Mouse (Mus musculus) MEL (cell line): ENCODE measurements at regions not wholly inside any gene's neighbourhood (a gene's known extent, or its start where the extent isn't known, plus 50 kb on each side); places are given as distances from the start of the nearest gene placed in this dataset.

Experiments
- DNase-seq: peaks from one replicate; pipeline ENCODE4 v3.0.0; 2011; ENCODE audit warnings: low read depth, low spot score
- H3K27ac ChIP-seq: 2 replicates; pipeline ENCODE4 v1.5.1; 2012; ENCODE audit warnings: low read depth, mild to moderate bottlenecking, control low read depth, low read length, moderate library complexity; ENCODE audit not compliant: control insufficient read depth
- H3K27me3 ChIP-seq, 2 experiments: fragments of 150-350 bp in 1 of 2; sonication (generic) in 1 of 2; 2 replicates each; pipeline ENCODE4 v1.6.1; 2012; ENCODE audit warnings: low read length in 2 of 2, mild to moderate bottlenecking in 2 of 2, improper control_type of control experiment in 1 of 2, moderate library complexity in 1 of 2; ENCODE audit not compliant: insufficient read depth in 2 of 2, control insufficient read depth in 1 of 2
- H3K36me3 ChIP-seq, 2 experiments: 2 replicates each; pipeline ENCODE4 v1.6.1; 2012 to 2014; ENCODE audit warnings: low read length in 2 of 2, improper control_type of control experiment in 1 of 2, inconsistent platforms in 1 of 2, mild to moderate bottlenecking in 1 of 2; ENCODE audit not compliant: insufficient read depth in 2 of 2, control insufficient read depth in 1 of 2
- H3K4me1 ChIP-seq, 2 experiments: fragments of 150-350 bp in 1 of 2; sonication (generic) in 1 of 2; 2 replicates each; pipeline ENCODE4 v1.6.1; 2012; ENCODE audit warnings: low read length in 2 of 2, improper control_type of control experiment in 1 of 2, mild to moderate bottlenecking in 1 of 2; ENCODE audit not compliant: insufficient read depth in 2 of 2, control insufficient read depth in 1 of 2
- H3K4me3 ChIP-seq, 2 experiments: fragments of 150-350 bp in 1 of 2; sonication (generic) in 1 of 2; 2 replicates each; pipeline ENCODE4 v1.5.1; 2012; ENCODE audit warnings: low read depth in 2 of 2, low read length in 2 of 2, mild to moderate bottlenecking in 2 of 2, moderate library complexity in 2 of 2, control low read depth in 1 of 2, improper control_type of control experiment in 1 of 2; ENCODE audit not compliant: control insufficient read depth in 1 of 2, insufficient read depth in 1 of 2
- H3K79me2 ChIP-seq: 2 replicates; pipeline ENCODE4 v1.6.1; 2012; ENCODE audit warnings: mild to moderate bottlenecking, low read length, moderate library complexity; ENCODE audit not compliant: control insufficient read depth, poor library complexity, insufficient read depth
- H3K9ac ChIP-seq: 2 replicates; pipeline ENCODE4 v1.6.1; 2012; ENCODE audit warnings: low read depth, mild to moderate bottlenecking, control low read depth, low read length, moderate library complexity; ENCODE audit not compliant: control insufficient read depth, poor library complexity, severe bottlenecking
- H3K9me3 ChIP-seq: fragments of 150-350 bp; sonication (generic); replicated peaks from 2 replicates; pipeline ENCODE4 v1.6.1; 2012; ENCODE audit warnings: mild to moderate bottlenecking, low read length, improper control_type of control experiment, moderate library complexity; ENCODE audit not compliant: insufficient read depth
- CHD2 ChIP-seq: IDR thresholded peaks from 2 replicates; pipeline ENCODE4 v1.6.1; 2011; ENCODE audit warnings: low read length, improper control_type of control experiment
- CTCF ChIP-seq, 3 experiments: IDR thresholded peaks in 2 of 3; conservative IDR thresholded peaks in 1 of 3; 2 replicates each; pipeline ENCODE4 v1.5.1; 2011 to 2012; ENCODE audit warnings: low read length in 3 of 3, low read depth in 2 of 3, mild to moderate bottlenecking in 2 of 3, improper control_type of control experiment in 1 of 3, inconsistent platforms in 1 of 3, mixed read lengths in 1 of 3, moderate library complexity in 1 of 3; ENCODE audit not compliant: control insufficient read depth in 1 of 3, insufficient read depth in 1 of 3, poor library complexity in 1 of 3, severe bottlenecking in 1 of 3
- E2F4 ChIP-seq: IDR thresholded peaks from 2 replicates; pipeline ENCODE4 v1.6.1; 2011; ENCODE audit warnings: low read depth, low read length, improper control_type of control experiment, borderline replicate concordance
- EP300 ChIP-seq, 2 experiments: IDR thresholded peaks; 2 replicates each; pipeline ENCODE4 v1.6.1; 2011; ENCODE audit warnings: improper control_type of control experiment in 2 of 2, low read length in 2 of 2, low read depth in 1 of 2, mild to moderate bottlenecking in 1 of 2
- GABPA ChIP-seq: IDR thresholded peaks from 2 replicates; pipeline ENCODE4 v1.6.1; 2012; ENCODE audit warnings: low read depth, mild to moderate bottlenecking, inconsistent platforms, low read length, improper control_type of control experiment, moderate library complexity
- HCFC1 ChIP-seq: IDR thresholded peaks from 2 replicates; pipeline ENCODE4 v1.6.1; 2012; ENCODE audit warnings: low read depth, mild to moderate bottlenecking, inconsistent platforms, low read length, improper control_type of control experiment, moderate library complexity
- JUND ChIP-seq: IDR thresholded peaks from 2 replicates; pipeline ENCODE4 v1.6.1; 2011; ENCODE audit warnings: low read depth, mild to moderate bottlenecking, improper control_type of control experiment, low read length
- KAT2A ChIP-seq: conservative IDR thresholded peaks from 2 replicates; pipeline ENCODE4 v1.6.1; 2012; ENCODE audit warnings: low read depth, low read length, improper control_type of control experiment, inconsistent platforms
- MAX ChIP-seq: IDR thresholded peaks from 2 replicates; pipeline ENCODE4 v1.6.1; 2011; ENCODE audit warnings: low read length, improper control_type of control experiment
- MAZ ChIP-seq: IDR thresholded peaks from 2 replicates; pipeline ENCODE4 v1.6.1; 2012; ENCODE audit warnings: low read depth, mild to moderate bottlenecking, inconsistent platforms, low read length, improper control_type of control experiment
- MEF2A ChIP-seq: IDR thresholded peaks from 2 replicates; pipeline ENCODE4 v1.6.1; 2014; ENCODE audit warnings: low read depth, mild to moderate bottlenecking, inconsistent platforms, low read length, improper control_type of control experiment; ENCODE audit not compliant: poor library complexity, insufficient replicate concordance, severe bottlenecking; ENCODE audit errors: extremely low read depth
- MXI1 ChIP-seq: IDR thresholded peaks from 2 replicates; pipeline ENCODE4 v1.6.1; 2011; ENCODE audit warnings: mild to moderate bottlenecking, low read depth, low read length, improper control_type of control experiment
- MYC ChIP-seq: IDR thresholded peaks from 2 replicates; pipeline ENCODE4 v1.6.1; 2011; ENCODE audit warnings: low read depth, mild to moderate bottlenecking, low read length, improper control_type of control experiment, moderate library complexity
- NELFE ChIP-seq: IDR thresholded peaks from 2 replicates; pipeline ENCODE4 v1.6.1; 2011; ENCODE audit warnings: low read depth, low read length, improper control_type of control experiment
- POLR2A ChIP-seq, 2 experiments: IDR thresholded peaks; 2 replicates each; pipeline ENCODE4 v1.6.1; 2011 to 2012; ENCODE audit warnings: low read length in 2 of 2, mild to moderate bottlenecking in 2 of 2, control low read depth in 1 of 2, improper control_type of control experiment in 1 of 2, low read depth in 1 of 2, moderate library complexity in 1 of 2; ENCODE audit not compliant: control insufficient read depth in 1 of 2, insufficient read depth in 1 of 2, poor library complexity in 1 of 2
- POLR2AphosphoS2 ChIP-seq: IDR thresholded peaks from 2 replicates; pipeline ENCODE4 v1.6.1; 2011; ENCODE audit warnings: low read length, improper control_type of control experiment
- POLR2AphosphoS5 ChIP-seq: IDR thresholded peaks from 2 replicates; pipeline ENCODE4 v1.6.1; 2012; ENCODE audit warnings: low read depth, borderline replicate concordance, mild to moderate bottlenecking, inconsistent platforms, low read length, moderate library complexity, mixed read lengths
- RCOR1 ChIP-seq: IDR thresholded peaks from 2 replicates; pipeline ENCODE4 v1.6.1; 2012; ENCODE audit warnings: low read depth, mild to moderate bottlenecking, inconsistent platforms, low read length, improper control_type of control experiment
- SIN3A ChIP-seq: IDR thresholded peaks from 2 replicates; pipeline ENCODE4 v1.6.1; 2012; ENCODE audit warnings: low read length, improper control_type of control experiment, inconsistent platforms
- SMC3 ChIP-seq: IDR thresholded peaks from 2 replicates; pipeline ENCODE4 v1.6.1; 2011; ENCODE audit warnings: low read depth, low read length, improper control_type of control experiment
- TAL1 ChIP-seq: IDR thresholded peaks from 2 replicates; pipeline ENCODE4 v1.6.1; 2012; ENCODE audit warnings: mild to moderate bottlenecking, inconsistent platforms, low read length, moderate library complexity, mixed read lengths
- TBP ChIP-seq: IDR thresholded peaks from 2 replicates; pipeline ENCODE4 v1.8.0; 2011; ENCODE audit warnings: low read depth, low read length, improper control_type of control experiment
- TCF12 ChIP-seq: IDR thresholded peaks from 2 replicates; pipeline ENCODE4 v1.6.1; 2014; ENCODE audit warnings: low read depth, mild to moderate bottlenecking, inconsistent platforms, low read length, improper control_type of control experiment, moderate library complexity
- ZC3H11A ChIP-seq: IDR thresholded peaks from 2 replicates; pipeline ENCODE4 v1.6.1; 2012; ENCODE audit warnings: low read depth, mild to moderate bottlenecking, inconsistent platforms, low read length, improper control_type of control experiment
- ZKSCAN1 ChIP-seq: IDR thresholded peaks from 2 replicates; pipeline ENCODE4 v1.6.1; 2012; ENCODE audit warnings: low read depth, mild to moderate bottlenecking, inconsistent platforms, low read length, improper control_type of control experiment, moderate library complexity
- ZNF384 ChIP-seq: IDR thresholded peaks from 2 replicates; pipeline ENCODE4 v1.6.1; 2012; ENCODE audit warnings: low read depth, mild to moderate bottlenecking, inconsistent platforms, low read length, improper control_type of control experiment

GRCm38 (mm10) chr9:84472696-84473095 lies 547.8 kb downstream of the Bckdhb start:
- no peak for DNase-seq
- Histone ChIP-seq H3K9me3 (no peaks in the 10 kb centered on the region), H3K79me2 (no peaks in the 10 kb centered on the region), H3K27ac (no peak overlapping the region), H3K36me3 (no peaks in the 10 kb centered on the region), H3K4me1 (no peaks in the 10 kb centered on the region)
- no peak for TF ChIP-seq E2F4
- TF ChIP-seq MAZ = no peak
- TF ChIP-seq POLR2AphosphoS5 = no peak
- no peak for TF ChIP-seq SIN3A
- no peak for TF ChIP-seq JUND
- TF ChIP-seq CTCF (IDR thresholded peaks at IDR 0.05 in 2 of 3, conservative IDR thresholded peaks at IDR 0.05 in 1 of 3; ENCODE audit: control insufficient read depth in 1 of 3, insufficient read depth in 1 of 3, low read depth in 2 of 3, low read length in 3 of 3, poor library complexity in 1 of 3, severe bottlenecking in 1 of 3) = no peak
- TF ChIP-seq TBP = no peak
- TF ChIP-seq TAL1 = no peak
- no peak for TF ChIP-seq MAX
- TF ChIP-seq KAT2A = no peak
- no peak for TF ChIP-seq EP300 (IDR thresholded peaks at IDR 0.05; ENCODE audit: low read depth in 1 of 2, low read length in 2 of 2)
- no peak for TF ChIP-seq POLR2AphosphoS2
- no peak for TF ChIP-seq ZNF384
- TF ChIP-seq MEF2A = no peak
- TF ChIP-seq MYC = no peak
- TF ChIP-seq ZC3H11A = no peak
- TF ChIP-seq CHD2 = no peak
- no peak for TF ChIP-seq MXI1
- TF ChIP-seq GABPA = no peak
- TF ChIP-seq, all 39 proteins: peak for 0
- H3K9ac ChIP-seq = no peak overlapping the region
- no peaks in the 10 kb centered on the region for H3K27me3 ChIP-seq
- H3K4me3 ChIP-seq = no peak overlapping the region

- no peak for TF ChIP-seq ZKSCAN1
- no peak for TF ChIP-seq HCFC1
- TF ChIP-seq POLR2A (IDR thresholded peaks at IDR 0.05; ENCODE audit: control insufficient read depth in 1 of 2, insufficient read depth in 1 of 2, low read depth in 1 of 2, low read length in 2 of 2, poor library complexity in 1 of 2) = no peak
- TF ChIP-seq TCF12 = no peak
- TF ChIP-seq RCOR1 = no peak
- TF ChIP-seq SMC3 = no peak
- TF ChIP-seq E2F4 = no peak
- no peak for TF ChIP-seq NELFE
- TF ChIP-seq, all 39 proteins: peak for 0
- Histone ChIP-seq H3K9ac (no peak overlapping the region), H3K79me2 (no peaks in the 10 kb centered on the region), H3K4me1 (no peaks in the 10 kb centered on the region), H3K36me3 (no peaks in the 10 kb centered on the region), H3K27me3 (no peaks in the 10 kb centered on the region), H3K27ac (no peak overlapping the region), H3K9me3 (no peaks in the 10 kb centered on the region), H3K4me3 (no peak overlapping the region)
- peak; percentile 4 for DNase-seq
Measured at GRCm38 (mm10) chr9:84475906-84476305, 551.0 kb downstream of the Bckdhb start.
